Mouse (Mus musculus) hindbrain, embryonic 12.5 days (tissue): Measurements from ENCODE around the gene Eqtn. TPM values are rescaled to one million over a fixed set of nuclear protein-coding genes. Genes with fewer than 3 reads are reported as not detected.

Experiments
- ATAC-seq: fragments of 200-750 bp; cut with Nextera tagmentation; 2 replicates; pipeline ENCODE4 v1.8.0; 2017; ENCODE audit warnings: moderate TSS enrichment; ENCODE audit not compliant: low FRiP score
- H3K27ac ChIP-seq: fragments of 300-500 bp; sonication (generic); 2 replicates; pipeline ENCODE4 v1.5.1; 2016; ENCODE audit warnings: mild to moderate bottlenecking
- H3K27me3 ChIP-seq: fragments of 300-500 bp; sonication (generic); 2 replicates; pipeline ENCODE4 v1.6.1; 2016; ENCODE audit warnings: mild to moderate bottlenecking
- H3K36me3 ChIP-seq: fragments of 300-500 bp; sonication (generic); 2 replicates; pipeline ENCODE4 v1.6.1; 2016; ENCODE audit warnings: mild to moderate bottlenecking
- H3K4me1 ChIP-seq: fragments of 300-500 bp; sonication (generic); 2 replicates; pipeline ENCODE4 v1.6.1; 2016
- H3K4me2 ChIP-seq: fragments of 300-500 bp; sonication (generic); replicated peaks from 2 replicates; pipeline ENCODE4 v1.6.1; 2016; ENCODE audit warnings: mild to moderate bottlenecking
- H3K4me3 ChIP-seq: fragments of 300-500 bp; sonication (generic); 2 replicates; pipeline ENCODE4 v1.5.1; 2016; ENCODE audit warnings: mild to moderate bottlenecking
- H3K9ac ChIP-seq: fragments of 300-500 bp; sonication (generic); 2 replicates; pipeline ENCODE4 v1.6.1; 2016; ENCODE audit warnings: mild to moderate bottlenecking, moderate library complexity
- H3K9me3 ChIP-seq: fragments of 300-500 bp; sonication (generic); replicated peaks from 2 replicates; pipeline ENCODE4 v1.6.1; 2016; ENCODE audit warnings: mild to moderate bottlenecking
- WGBS: fragments of 180-500 bp; shearing (Covaris S2); methylation state at CpG from one replicate; pipeline ENCODE4 v1.1.7; 2016; 5-methylcytosine and 5-hydroxymethylcytosine counted together
- polyA plus RNA-seq: library from polyadenylated mRNA; unstranded; fragments of >200 nt; fragmentation: Nextera tagmentation; extraction: Ambion mirVana; gene quantifications from 2 replicates; pipeline ENCODE4 v1.2.1, GENCODE M21; 2016

Eqtn gene
- not detected in 2 replicates for polyA plus RNA-seq

GRCm38 (mm10) chr4:94928743-94929142, at the start of gene Eqtn:
Gene Eqtn, minus strand, starts transcription at chr4:94928843.
- Histone ChIP-seq H3K9ac (no peak within 1 kb of the TSS), H3K4me1 (no peaks in the 10 kb centered on the region), H3K4me2 (no peak within 1 kb of the TSS), H3K9me3 (no peaks in the 10 kb centered on the region), H3K27ac (no peak within 1 kb of the TSS), H3K36me3 (no peaks in the 10 kb centered on the region), H3K27me3 (no peaks in the 10 kb centered on the region), H3K4me3 (no peak within 1 kb of the TSS)
- ATAC-seq, result no peak

- no peak overlapping the region for H3K9ac ChIP-seq
- no peak overlapping the region for H3K4me3 ChIP-seq
- no peaks in the 10 kb centered on the region for H3K9me3 ChIP-seq
- no peaks in the 10 kb centered on the region for H3K27me3 ChIP-seq
- peaks cover 30% of the 10 kb centered on the region for H3K36me3 ChIP-seq
- no peak overlapping the region for H3K4me2 ChIP-seq
- peaks cover 15% of the 10 kb centered on the region for H3K4me1 ChIP-seq
- ATAC-seq, result no peak
- H3K27ac ChIP-seq, result no peak overlapping the region
- WGBS, result 94% methylated on average over 2 of the region's 2 CpGs
These were observed 44.7 kb upstream of the Eqtn start for GRCm38 (mm10) chr4:94973321-94973720.

GRCm38 (mm10) chr4:94952773-94953172, 24.1 kb upstream of the Eqtn start:
- Histone ChIP-seq H3K27ac (no peak overlapping the region), H3K36me3 (peaks cover 50% of the 10 kb centered on the region), H3K9ac (no peak overlapping the region), H3K4me1 (no peaks in the 10 kb centered on the region), H3K4me3 (no peak overlapping the region), H3K27me3 (no peaks in the 10 kb centered on the region), H3K4me2 (no peak overlapping the region), H3K9me3 (no peaks in the 10 kb centered on the region)
- 93% methylated on average over 3 of the region's 3 CpGs for WGBS
- no peak for ATAC-seq

- no peak for ATAC-seq
- WGBS, result 78% methylated on average over 11 of the region's 11 CpGs
- Histone ChIP-seq H3K27me3 (no peaks in the 10 kb centered on the region), H3K27ac (no peak overlapping the region), H3K9me3 (no peaks in the 10 kb centered on the region), H3K9ac (no peak overlapping the region), H3K36me3 (peaks cover 56% of the 10 kb centered on the region), H3K4me1 (no peaks in the 10 kb centered on the region), H3K4me2 (no peak overlapping the region), H3K4me3 (no peak overlapping the region)
These were observed 12.7 kb upstream of the Eqtn start for GRCm38 (mm10) chr4:94941221-94941855.

GRCm38 (mm10) chr4:94901780-94902179, 26.9 kb downstream of the Eqtn start:
- no peaks in the 10 kb centered on the region for H3K36me3 ChIP-seq
- no peaks in the 10 kb centered on the region for H3K4me1 ChIP-seq
- no peak overlapping the region for H3K4me2 ChIP-seq
- no peak overlapping the region for H3K27ac ChIP-seq
- H3K27me3 ChIP-seq, result no peaks in the 10 kb centered on the region
- H3K9me3 ChIP-seq, result no peaks in the 10 kb centered on the region
- 76% methylated on average over 3 of the region's 3 CpGs for WGBS
- no peak overlapping the region for H3K9ac ChIP-seq
- no peak for ATAC-seq
- H3K4me3 ChIP-seq, result no peak overlapping the region

GRCm38 (mm10) chr4:94900744-94901143, 27.9 kb downstream of the Eqtn start:
- no peak overlapping the region for H3K4me2 ChIP-seq
- H3K9me3 ChIP-seq, result no peaks in the 10 kb centered on the region
- no peak overlapping the region for H3K9ac ChIP-seq
- no peak overlapping the region for H3K4me3 ChIP-seq
- no peak for ATAC-seq
- 27% methylated on average over 2 of the region's 2 CpGs for WGBS
- H3K27ac ChIP-seq, result no peak overlapping the region
- H3K36me3 ChIP-seq, result no peaks in the 10 kb centered on the region
- H3K4me1 ChIP-seq, result no peaks in the 10 kb centered on the region
- H3K27me3 ChIP-seq, result no peaks in the 10 kb centered on the region

Other genes starting within 250 kb of the Eqtn start
- 8.7 and 9.8 TPM in 2 replicates for gene Tek, start 189.6 kb downstream of the Eqtn start, polyA plus RNA-seq
- gene Mysm1, start 50.3 kb upstream of the Eqtn start, polyA plus RNA-seq, result 33.2 and 35.7 TPM in 2 replicates
- 70.7 and 86.0 TPM in 2 replicates for gene Jun, start 123.4 kb upstream of the Eqtn start, polyA plus RNA-seq